Mouse (Mus musculus) CH12.LX (cell line): Measurements from ENCODE around the gene Fry. TPM values are rescaled to one million over a fixed set of nuclear protein-coding genes. Genes with fewer than 3 reads are reported as not detected.

Source experiments
- DNase-seq: peaks from one replicate; pipeline ENCODE4 v3.0.0-alpha.2; 2013; ENCODE audit errors: extremely low read depth
- H3K27ac ChIP-seq: 2 replicates; pipeline ENCODE4 v1.5.1; 2012; ENCODE audit warnings: low read depth, mild to moderate bottlenecking, control low read depth, moderate library complexity; ENCODE audit not compliant: insufficient read depth
- H3K27me3 ChIP-seq: replicated peaks from 2 replicates; pipeline ENCODE3; 2012; ENCODE audit warnings: inconsistent platforms
- H3K36me3 ChIP-seq, 2 experiments: replicated peaks in 1 of 2; 2 replicates each; pipeline versions ENCODE3 to v1.6.1; 2012; ENCODE audit warnings: inconsistent platforms in 1 of 2, low read length in 1 of 2, mild to moderate bottlenecking in 1 of 2, mixed read lengths in 1 of 2, moderate library complexity in 1 of 2; ENCODE audit not compliant: control insufficient read depth in 1 of 2, insufficient read depth in 1 of 2
- H3K4me1 ChIP-seq, 2 experiments: 2 replicates each; pipeline ENCODE4 v1.6.1; 2012; ENCODE audit warnings: inconsistent platforms in 1 of 2, moderate library complexity in 1 of 2; ENCODE audit not compliant: insufficient read depth in 2 of 2, control insufficient read depth in 1 of 2
- H3K4me2 ChIP-seq: 2 replicates; pipeline ENCODE4 v1.6.1; 2012; ENCODE audit warnings: low read depth, mild to moderate bottlenecking, control low read depth; ENCODE audit not compliant: poor library complexity, insufficient read depth, severe bottlenecking
- H3K4me3 ChIP-seq, 3 experiments: fragments of 150-350 bp in 1 of 3; sonication (generic) in 1 of 3; replicated peaks in 1 of 3; 2 replicates each; pipeline versions ENCODE3 to v1.5.1; 2011 to 2012; ENCODE audit warnings: low read depth in 2 of 3, low read length in 2 of 3, mild to moderate bottlenecking in 2 of 3, moderate library complexity in 2 of 3, control low read depth in 1 of 3, improper control_type of control experiment in 1 of 3, inconsistent platforms in 1 of 3, mixed read lengths in 1 of 3; ENCODE audit not compliant: poor library complexity in 1 of 3
- H3K79me2 ChIP-seq: replicated peaks from 2 replicates; pipeline ENCODE4 v1.6.1; 2012; ENCODE audit warnings: mild to moderate bottlenecking, moderate library complexity; ENCODE audit not compliant: control insufficient read depth, poor library complexity, insufficient read depth, severe bottlenecking; ENCODE audit errors: extremely low read depth
- H3K9ac ChIP-seq: 2 replicates; pipeline ENCODE4 v1.6.1; 2012; ENCODE audit warnings: low read depth, mild to moderate bottlenecking, control low read depth, moderate library complexity; ENCODE audit not compliant: insufficient read depth
- H3K9me3 ChIP-seq: replicated peaks from 2 replicates; pipeline ENCODE3; 2012; ENCODE audit warnings: low read length, inconsistent platforms, mixed read lengths
- CHD1 ChIP-seq: IDR thresholded peaks from 2 replicates; pipeline ENCODE4 v1.6.1; 2012; ENCODE audit warnings: low read depth, low read length, improper control_type of control experiment, inconsistent platforms
- CTCF ChIP-seq, 2 experiments: IDR thresholded peaks in 1 of 2; conservative IDR thresholded peaks in 1 of 2; 2 replicates each; pipeline ENCODE4 v1.5.1; 2011 to 2012; ENCODE audit warnings: low read depth in 2 of 2, low read length in 2 of 2, improper control_type of control experiment in 1 of 2, inconsistent platforms in 1 of 2, mild to moderate bottlenecking in 1 of 2, moderate library complexity in 1 of 2
- E2F4 ChIP-seq: IDR thresholded peaks from 2 replicates; pipeline ENCODE4 v1.6.1; 2011; ENCODE audit warnings: low read depth, low read length, improper control_type of control experiment; ENCODE audit not compliant: insufficient replicate concordance
- ETS1 ChIP-seq: conservative IDR thresholded peaks from 2 replicates; pipeline ENCODE4 v1.6.1; 2012; ENCODE audit warnings: low read depth, mild to moderate bottlenecking, inconsistent platforms, low read length, improper control_type of control experiment, moderate library complexity
- GABPA ChIP-seq: IDR thresholded peaks from 2 replicates; pipeline ENCODE4 v1.6.1; 2012; ENCODE audit warnings: low read depth, low read length, improper control_type of control experiment, inconsistent platforms; ENCODE audit not compliant: insufficient replicate concordance
- HCFC1 ChIP-seq: IDR thresholded peaks from 2 replicates; pipeline ENCODE4 v1.6.1; 2012; ENCODE audit warnings: low read depth, mild to moderate bottlenecking, inconsistent platforms, low read length, improper control_type of control experiment
- NELFE ChIP-seq: IDR thresholded peaks from 2 replicates; pipeline ENCODE4 v1.6.1; 2011; ENCODE audit warnings: low read depth, low read length, improper control_type of control experiment
- POLR2A ChIP-seq: IDR thresholded peaks from 2 replicates; pipeline ENCODE4 v1.6.1; 2011; ENCODE audit warnings: low read depth, mild to moderate bottlenecking, improper control_type of control experiment, low read length
- SMC3 ChIP-seq: IDR thresholded peaks from 2 replicates; pipeline ENCODE4 v1.6.1; 2011; ENCODE audit warnings: low read depth, low read length, improper control_type of control experiment
- TBP ChIP-seq: conservative IDR thresholded peaks from 2 replicates; pipeline ENCODE4 v1.6.1; 2011; ENCODE audit warnings: low read depth, low read length, improper control_type of control experiment
- TCF12 ChIP-seq: IDR thresholded peaks from 2 replicates; pipeline ENCODE4 v1.6.1; 2014; ENCODE audit warnings: low read depth, mild to moderate bottlenecking, inconsistent platforms, low read length, improper control_type of control experiment
- ZC3H11A ChIP-seq: IDR thresholded peaks from 2 replicates; pipeline ENCODE4 v1.6.1; 2012; ENCODE audit warnings: low read depth, mild to moderate bottlenecking, inconsistent platforms, low read length, improper control_type of control experiment
- dilution Hi-C: fragments of 300-500 bp; cut with MboI; formaldehyde crosslinking; loops from 2 replicates; pipeline ENCODE4 v1.14.3; 2020; ENCODE audit warnings: low sequenced_read_pairs; ENCODE audit not compliant: extremely low pct_unique_long_range_greater_than_20kb, extremely low pct_ligation_motif_present
- in situ Hi-C: fragments of 300-500 bp; cut with MboI; formaldehyde crosslinking; loops from 3 replicates; pipeline ENCODE4 v1.14.3; 2019; ENCODE audit warnings: low sequenced_read_pairs, low pct_ligation_motif_present, low pct_unique_long_range_greater_than_20kb, mixed read lengths
- polyA plus RNA-seq: library from polyadenylated mRNA; unstranded; fragments of >175 nt; gene quantifications from 2 replicates; pipeline ENCODE4 v1.2.1, GENCODE M21; 2012; ENCODE audit warnings: low read depth; ENCODE audit not compliant: insufficient read length
- total RNA-seq, 2 experiments: library from RNA; depleted of rRNA; stranded (reverse); fragments of 300-350 nt in 1 of 2; fragments of >200 nt in 1 of 2; gene quantifications; 2 replicates each; pipeline ENCODE4 v1.2.3; 2012 to 2014

Gene Fry
- total and polyA plus RNA-seq, 3 experiments: 0.34 to 0.80 (median 0.34) TPM

DNA sequence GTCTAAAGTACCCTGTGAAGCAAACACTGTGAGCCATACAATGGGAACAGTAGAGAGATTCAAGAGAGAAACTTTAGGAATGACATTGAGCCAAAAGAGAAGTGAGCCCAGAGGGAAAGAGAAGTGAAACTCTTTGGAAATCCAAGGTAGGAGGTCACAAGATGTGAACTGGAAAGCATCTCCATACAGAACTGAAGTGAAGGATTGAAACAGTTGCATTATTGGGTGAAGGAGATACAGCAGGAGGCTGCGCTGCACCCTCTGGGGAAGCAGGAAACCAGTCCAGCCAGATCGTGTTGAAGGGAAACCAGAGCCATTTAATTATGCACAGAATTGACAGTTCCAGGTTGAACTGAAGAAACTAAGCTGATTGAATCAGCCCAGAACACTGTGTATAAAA, 22.1 kb downstream of the Fry start:
- H3K9me3 ChIP-seq: peaks cover 55% of the 10 kb centered on the region
- H3K27ac ChIP-seq: no peak overlapping the region
- no peaks in the 10 kb centered on the region for H3K36me3 ChIP-seq
- no peak overlapping the region for H3K9ac ChIP-seq
- DNase-seq: no peak
- H3K79me2 ChIP-seq: no peaks in the 10 kb centered on the region
- dilution Hi-C loops: no loop called here
- no peaks in the 10 kb centered on the region for H3K4me1 ChIP-seq
- TF ChIP-seq HCFC1 (no peak), GABPA (no peak), ZC3H11A (no peak), POLR2A (no peak), CTCF (conservative IDR thresholded peaks at IDR 0.05 in 1 of 2, IDR thresholded peaks at IDR 0.05 in 1 of 2; ENCODE audit: low read depth in 2 of 2, low read length in 2 of 2) (no peak), E2F4 (no peak), NELFE (no peak), CHD1 (no peak), TCF12 (no peak)
- H3K4me3 ChIP-seq: no peak overlapping the region
- no peak overlapping the region for H3K4me2 ChIP-seq
- in situ Hi-C loops: no loop called here
- H3K27me3 ChIP-seq: no peaks in the 10 kb centered on the region

DNA sequence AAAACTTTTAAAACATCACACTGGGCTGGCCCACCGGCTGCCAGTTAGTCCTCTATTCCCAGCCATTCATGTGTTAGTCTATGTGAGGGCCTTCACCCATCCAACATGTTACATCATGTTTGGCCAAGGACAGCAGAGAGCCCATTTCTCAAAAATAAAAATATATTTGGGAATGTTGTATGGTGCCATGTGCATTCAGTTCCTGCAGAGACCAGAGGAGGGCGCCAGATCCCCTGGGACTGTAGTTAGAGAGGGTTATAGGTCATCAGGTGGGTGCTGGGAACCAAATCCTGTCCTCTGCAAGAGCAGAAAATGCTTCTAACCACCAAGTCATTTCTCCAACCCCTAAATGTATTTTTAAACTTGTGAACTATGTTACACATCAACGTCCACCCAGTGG, 27.5 kb downstream of the Fry start:
- Histone ChIP-seq H3K27me3 (no peaks in the 10 kb centered on the region), H3K79me2 (no peaks in the 10 kb centered on the region), H3K4me1 (no peaks in the 10 kb centered on the region), H3K36me3 (no peaks in the 10 kb centered on the region), H3K9ac (no peak overlapping the region), H3K27ac (no peak overlapping the region), H3K4me2 (no peak overlapping the region), H3K9me3 (peaks cover 55% of the 10 kb centered on the region), H3K4me3 (no peak overlapping the region)
- no peak for DNase-seq
- dilution Hi-C loops: no loop called here
- in situ Hi-C loops: no loop called here
- TF ChIP-seq NELFE: no peak
- TF ChIP-seq, all 38 proteins: peak for 0

- Histone ChIP-seq H3K4me2 (no peak overlapping the region), H3K27ac (no peak overlapping the region), H3K4me3 (no peak overlapping the region), H3K27me3 (no peaks in the 10 kb centered on the region), H3K9ac (no peak overlapping the region), H3K4me1 (no peaks in the 10 kb centered on the region), H3K79me2 (no peaks in the 10 kb centered on the region), H3K36me3 (no peaks in the 10 kb centered on the region), H3K9me3 (peaks cover 60% of the 10 kb centered on the region)
- DNase-seq: no peak
- dilution Hi-C loops (no loop called here), in situ Hi-C loops (no loop called here)
- TF ChIP-seq TCF12 (no peak), SMC3 (no peak), ETS1 (no peak), TBP (no peak)
Observed at GRCm38 (mm10) chr5:150146612-150147011, 28.2 kb downstream of the Fry start.
